Mouse (Mus musculus) kidney, embryonic 14.5 days (tissue): ENCODE data around the gene Lias. TPM values are rescaled to one million over a fixed set of nuclear protein-coding genes. Genes with fewer than 3 reads are reported as not detected.

Experiments
- ATAC-seq: fragments of 200-750 bp; cut with Nextera tagmentation; 2 replicates; pipeline ENCODE4 v1.8.0; 2017; ENCODE audit warnings: moderate number of reproducible peaks, mild to moderate bottlenecking, moderate TSS enrichment, moderate library complexity; ENCODE audit not compliant: low FRiP score, low TSS enrichment
- H3K27ac ChIP-seq: fragments of 300-500 bp; sonication (generic); 2 replicates; pipeline ENCODE4 v1.5.1; 2014; ENCODE audit warnings: low read depth, mild to moderate bottlenecking, low read length, moderate library complexity, mixed read lengths
- H3K27me3 ChIP-seq: fragments of 300-500 bp; sonication (generic); 2 replicates; pipeline ENCODE4 v1.6.1; 2014; ENCODE audit warnings: mild to moderate bottlenecking, low read length; ENCODE audit not compliant: control insufficient read depth, insufficient read depth
- H3K36me3 ChIP-seq: fragments of 300-500 bp; sonication (generic); 2 replicates; pipeline ENCODE4 v1.6.1; 2014; ENCODE audit warnings: low read length, mixed read lengths; ENCODE audit not compliant: control insufficient read depth, insufficient read depth
- H3K4me1 ChIP-seq: fragments of 300-500 bp; sonication (generic); 2 replicates; pipeline ENCODE4 v1.6.1; 2014; ENCODE audit warnings: low read length, mixed read lengths; ENCODE audit not compliant: control insufficient read depth, insufficient read depth
- H3K4me2 ChIP-seq: fragments of 300-500 bp; sonication (generic); replicated peaks from 2 replicates; pipeline ENCODE4 v1.6.1; 2014; ENCODE audit warnings: low read depth, mild to moderate bottlenecking, low read length
- H3K4me3 ChIP-seq: fragments of 300-500 bp; sonication (generic); 2 replicates; pipeline ENCODE4 v1.5.1; 2014; ENCODE audit warnings: mild to moderate bottlenecking, low read length
- H3K9ac ChIP-seq: fragments of 300-500 bp; sonication (generic); 2 replicates; pipeline ENCODE4 v1.6.1; 2014; ENCODE audit warnings: low read depth, mild to moderate bottlenecking, low read length, moderate library complexity
- H3K9me3 ChIP-seq: fragments of 300-500 bp; sonication (generic); 2 replicates; pipeline ENCODE4 v1.6.1; 2016; ENCODE audit warnings: low read length; ENCODE audit not compliant: control insufficient read depth
- WGBS: fragments of 180-500 bp; shearing (Covaris S2); extraction: QIAGEN DNeasy Blood & Tissue Kit; methylation state at CpG from one replicate; pipeline ENCODE4 v1.1.7; 2014; 5-methylcytosine and 5-hydroxymethylcytosine counted together
- polyA plus RNA-seq: library from polyadenylated mRNA; unstranded; fragments of >200 nt; fragmentation: Nextera tagmentation; extraction: Ambion mirVana; gene quantifications from 2 replicates; pipeline ENCODE4 v1.2.1, GENCODE M21; 2014

Gene Lias
- polyA plus RNA-seq, 1 experiment from 2014 or later = 66.5 TPM

DNA sequence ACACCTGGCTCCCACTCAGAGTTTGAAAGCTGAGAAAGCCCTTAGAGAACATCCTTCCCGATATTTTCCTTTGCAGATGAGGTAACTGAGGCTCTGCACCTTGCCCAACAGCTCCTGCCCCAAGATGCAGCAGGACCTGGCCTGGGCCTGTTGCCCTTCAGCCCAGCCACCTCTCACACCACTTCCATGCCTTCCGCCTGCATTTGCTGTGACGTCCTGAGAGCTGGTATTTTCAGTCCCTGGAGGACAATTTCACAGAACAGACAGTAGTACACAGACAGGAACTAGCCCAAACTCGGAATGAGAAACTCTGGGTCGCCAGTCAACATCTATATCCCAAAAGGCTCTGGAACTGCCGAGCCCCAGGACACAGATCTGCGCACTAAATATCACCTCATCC is 16.6 kb upstream of the Lias start:
- Histone ChIP-seq H3K4me2 (no peak overlapping the region), H3K4me3 (no peak overlapping the region), H3K27ac (no peak overlapping the region), H3K27me3 (no peaks in the 10 kb centered on the region), H3K9ac (no peak overlapping the region), H3K9me3 (no peaks in the 10 kb centered on the region), H3K36me3 (no peaks in the 10 kb centered on the region), H3K4me1 (no peaks in the 10 kb centered on the region)
- no peak for ATAC-seq
- WGBS = 79% methylated on average over 7 of the region's 7 CpGs

DNA sequence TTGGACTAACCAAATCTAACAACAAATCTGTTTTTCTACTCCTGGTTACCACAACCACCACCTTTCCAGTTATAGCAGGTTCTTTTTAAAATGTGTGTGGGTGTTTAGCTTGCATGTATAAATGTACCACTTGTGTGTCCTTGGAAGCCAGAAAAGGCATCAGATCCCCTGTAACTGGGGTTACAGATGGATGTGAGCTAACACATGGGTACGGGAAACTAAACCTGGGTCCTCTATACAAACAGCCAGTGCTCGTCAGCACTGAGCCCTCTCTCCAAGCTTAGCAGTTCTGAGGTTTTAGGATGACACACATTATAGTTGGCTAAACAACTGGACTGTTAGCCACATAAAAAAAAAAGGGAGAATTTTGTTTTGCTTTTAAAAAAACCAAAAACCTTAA is 5.6 kb upstream of the Lias start:
- Histone ChIP-seq H3K36me3 (peaks cover 33% of the 10 kb centered on the region), H3K4me3 (no peak overlapping the region), H3K27ac (no peak overlapping the region), H3K27me3 (no peaks in the 10 kb centered on the region), H3K9ac (no peak overlapping the region), H3K4me1 (peaks cover 8% of the 10 kb centered on the region; the same call in 1 of the 2 replicates), H3K9me3 (no peaks in the 10 kb centered on the region), H3K4me2 (no peak overlapping the region)
- WGBS = 75% methylated on average over 2 of the region's 2 CpGs
- ATAC-seq = no peak

DNA sequence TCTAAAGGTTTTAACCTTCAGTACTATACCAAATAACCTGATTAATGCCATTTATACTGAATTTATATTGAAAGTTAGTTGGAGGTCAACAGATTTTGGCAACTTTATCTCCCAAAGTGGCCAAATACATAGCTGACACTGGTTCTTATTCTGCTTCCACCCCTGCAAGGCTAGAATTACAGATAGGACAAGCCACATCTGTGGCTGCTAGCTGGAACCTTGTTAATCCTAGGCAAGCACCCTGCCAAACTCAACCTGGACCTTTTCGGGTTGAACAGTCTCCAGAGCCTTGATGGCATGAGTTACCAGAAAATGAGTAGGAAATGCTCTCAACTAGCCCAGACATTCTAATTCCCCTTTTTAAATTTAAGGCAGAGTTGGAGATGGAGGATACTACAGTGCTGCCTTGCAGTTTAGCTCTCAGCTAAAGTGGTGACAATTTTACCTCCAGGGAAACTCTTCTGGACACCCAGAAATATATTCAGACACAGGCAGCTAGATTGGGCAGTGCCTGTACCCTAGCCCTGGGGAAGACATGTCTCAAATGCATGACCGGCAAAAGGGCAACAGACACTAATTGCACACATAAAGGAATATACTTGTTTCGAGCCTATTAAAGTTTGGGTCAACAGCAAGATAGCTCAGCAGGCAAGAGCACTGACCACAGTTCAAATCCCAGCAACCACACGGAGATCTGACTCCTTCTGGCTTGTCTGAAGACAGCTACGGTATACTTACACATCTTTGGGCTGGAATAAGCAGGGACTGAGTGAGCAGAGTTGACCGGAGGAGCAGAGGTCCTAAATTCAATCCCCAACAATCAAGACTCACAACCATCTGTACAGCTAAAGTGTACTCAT is 4.1 kb upstream of the Lias start:
- Histone ChIP-seq H3K4me2 (no peak overlapping the region), H3K36me3 (peaks cover 33% of the 10 kb centered on the region), H3K27ac (no peak overlapping the region), H3K27me3 (no peaks in the 10 kb centered on the region), H3K9ac (no peak overlapping the region), H3K4me3 (no peak overlapping the region), H3K4me1 (peaks cover 8% of the 10 kb centered on the region; the same call in 1 of the 2 replicates), H3K9me3 (no peaks in the 10 kb centered on the region)
- no peak for ATAC-seq
- 86% methylated on average over 6 of the region's 6 CpGs for WGBS

DNA sequence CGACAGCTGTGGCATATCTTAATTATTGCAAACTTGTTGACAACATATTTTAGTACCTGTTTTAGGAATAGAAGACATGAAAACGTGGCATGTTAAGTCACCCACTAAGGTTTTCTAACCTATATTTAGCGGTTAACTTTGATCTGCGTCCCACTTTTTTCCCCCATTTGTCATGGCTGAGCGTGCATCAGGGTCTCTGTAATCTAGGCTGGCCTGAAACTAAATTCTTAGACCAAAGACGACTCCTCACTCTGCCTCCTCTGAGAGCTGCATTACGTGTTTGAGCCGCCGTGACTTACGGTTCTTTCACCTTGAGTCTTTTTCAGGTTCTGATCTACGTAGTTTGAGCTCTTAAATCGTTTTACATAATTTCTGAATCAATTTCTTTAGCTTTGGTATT is 456 bp downstream of the Lias start:
- Histone ChIP-seq H3K9me3 (no peaks in the 10 kb centered on the region), H3K27me3 (no peaks in the 10 kb centered on the region), H3K36me3 (peaks cover 50% of the 10 kb centered on the region), H3K4me3 (peak overlapping the region; percentile 71), H3K4me2 (peak overlapping the region; percentile 57), H3K27ac (0 out of 2 replicates have a peak overlapping the region, but pooled peaks have one; percentile 10), H3K4me1 (peaks cover 8% of the 10 kb centered on the region; the same call in 1 of the 2 replicates), H3K9ac (peak overlapping the region; percentile 60)
- 2% methylated on average over 12 of the region's 12 CpGs for WGBS
- ATAC-seq = peak; percentile 45; the same call in 1 of the 2 replicates

DNA sequence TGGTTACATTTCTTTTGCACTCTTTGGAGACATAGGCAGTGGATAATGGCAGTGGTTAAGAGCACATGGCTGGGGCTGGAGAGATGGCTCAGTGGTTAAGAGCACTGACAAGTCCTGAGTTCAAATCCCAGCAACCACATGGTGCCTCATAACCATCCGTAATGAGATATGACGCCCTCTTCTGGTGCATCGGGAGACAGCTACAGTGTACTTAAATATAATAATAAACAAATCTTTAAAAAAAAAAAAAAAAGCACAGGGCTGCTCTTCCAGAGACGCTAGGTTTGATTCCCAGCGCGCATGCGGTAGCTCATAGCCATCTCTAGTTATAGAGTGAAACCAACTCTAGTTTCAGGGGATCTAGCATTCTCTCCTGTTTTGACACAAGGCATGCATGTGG is 3.1 kb downstream of the Lias start:
- Histone ChIP-seq H3K27me3 (no peaks in the 10 kb centered on the region), H3K4me2 (no peak overlapping the region), H3K9me3 (no peaks in the 10 kb centered on the region), H3K36me3 (peaks cover 43% of the 10 kb centered on the region), H3K4me1 (peaks cover 8% of the 10 kb centered on the region; the same call in 1 of the 2 replicates), H3K4me3 (no peak overlapping the region), H3K9ac (no peak overlapping the region), H3K27ac (no peak overlapping the region)
- no peak for ATAC-seq
- WGBS = 94% methylated on average over 7 of the region's 7 CpGs

DNA sequence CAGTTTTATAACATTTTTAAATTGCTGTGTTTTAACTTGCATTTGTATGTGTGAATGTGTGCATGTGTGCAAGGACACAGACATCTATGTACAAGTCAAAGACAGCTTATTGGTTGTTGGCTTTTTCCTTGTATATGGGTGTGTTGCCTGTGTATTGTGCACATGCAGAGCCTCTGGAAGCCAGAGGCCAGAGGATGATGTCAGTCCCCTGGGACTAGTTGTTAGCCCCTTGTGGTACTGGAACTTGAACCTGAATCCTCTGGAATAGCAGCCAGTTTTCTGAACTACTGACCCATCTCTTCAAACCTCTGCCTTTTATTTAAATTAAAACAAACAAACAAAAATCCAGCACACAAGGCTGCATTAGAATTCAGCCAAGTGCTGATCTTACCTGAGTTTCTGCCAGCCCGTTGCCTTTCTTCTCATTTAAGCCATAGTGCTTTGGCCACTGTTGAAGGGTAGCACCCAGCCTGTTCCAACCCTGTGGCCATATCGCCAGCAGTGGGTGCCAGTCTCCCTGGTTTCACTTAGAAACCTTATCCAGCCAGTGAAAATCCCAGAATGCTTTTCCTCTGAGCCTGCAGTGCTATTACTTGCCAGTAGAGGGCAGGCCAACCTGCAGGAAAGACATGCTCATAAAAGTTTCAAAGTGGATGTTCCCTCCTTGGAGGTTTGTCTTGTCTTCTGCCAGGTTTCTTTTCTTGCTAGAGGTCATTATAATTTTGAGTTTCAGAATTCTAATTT is 10.1 kb downstream of the Lias start:
- no peak overlapping the region for H3K4me3 ChIP-seq
- 0 out of 2 replicates have a peak, but pooled peaks have one; percentile 66 for ATAC-seq
- WGBS = 35% methylated on average over 2 of the region's 2 CpGs

DNA sequence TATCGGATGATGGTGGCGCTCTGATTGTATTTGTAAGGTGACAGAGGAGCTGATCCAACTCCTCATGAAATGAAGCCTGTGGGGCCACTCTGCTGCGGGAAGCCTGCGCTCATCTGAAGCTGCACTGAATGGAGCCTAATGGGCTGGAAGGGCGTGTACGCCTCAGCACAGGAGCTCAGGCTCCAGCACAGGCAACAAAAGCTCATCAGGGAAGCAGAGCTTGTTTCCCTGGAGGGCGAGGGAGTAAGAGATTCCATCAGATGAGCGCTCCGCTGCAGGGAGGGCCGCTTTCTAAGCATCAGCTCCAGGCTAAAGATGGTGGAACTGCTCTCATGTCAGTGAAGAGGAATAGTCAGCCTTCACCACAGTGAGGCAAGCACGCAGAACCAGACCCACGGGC is 16.7 kb downstream of the Lias start:
- Histone ChIP-seq H3K27me3 (no peaks in the 10 kb centered on the region), H3K4me2 (no peak overlapping the region), H3K36me3 (peaks cover 43% of the 10 kb centered on the region), H3K4me1 (no peaks in the 10 kb centered on the region), H3K9me3 (no peaks in the 10 kb centered on the region), H3K4me3 (no peak overlapping the region), H3K27ac (no peak overlapping the region), H3K9ac (no peak overlapping the region)
- no peak for ATAC-seq
- WGBS = 63% methylated on average over 12 of the region's 12 CpGs

More for the DNA sequence above, 10.1 kb downstream of the Lias start:
- Histone ChIP-seq H3K9ac (no peak overlapping the region), H3K9me3 (no peaks in the 10 kb centered on the region), H3K4me1 (no peaks in the 10 kb centered on the region), H3K27ac (no peak overlapping the region), H3K27me3 (no peaks in the 10 kb centered on the region), H3K36me3 (peaks cover 67% of the 10 kb centered on the region), H3K4me2 (no peak overlapping the region)

DNA sequence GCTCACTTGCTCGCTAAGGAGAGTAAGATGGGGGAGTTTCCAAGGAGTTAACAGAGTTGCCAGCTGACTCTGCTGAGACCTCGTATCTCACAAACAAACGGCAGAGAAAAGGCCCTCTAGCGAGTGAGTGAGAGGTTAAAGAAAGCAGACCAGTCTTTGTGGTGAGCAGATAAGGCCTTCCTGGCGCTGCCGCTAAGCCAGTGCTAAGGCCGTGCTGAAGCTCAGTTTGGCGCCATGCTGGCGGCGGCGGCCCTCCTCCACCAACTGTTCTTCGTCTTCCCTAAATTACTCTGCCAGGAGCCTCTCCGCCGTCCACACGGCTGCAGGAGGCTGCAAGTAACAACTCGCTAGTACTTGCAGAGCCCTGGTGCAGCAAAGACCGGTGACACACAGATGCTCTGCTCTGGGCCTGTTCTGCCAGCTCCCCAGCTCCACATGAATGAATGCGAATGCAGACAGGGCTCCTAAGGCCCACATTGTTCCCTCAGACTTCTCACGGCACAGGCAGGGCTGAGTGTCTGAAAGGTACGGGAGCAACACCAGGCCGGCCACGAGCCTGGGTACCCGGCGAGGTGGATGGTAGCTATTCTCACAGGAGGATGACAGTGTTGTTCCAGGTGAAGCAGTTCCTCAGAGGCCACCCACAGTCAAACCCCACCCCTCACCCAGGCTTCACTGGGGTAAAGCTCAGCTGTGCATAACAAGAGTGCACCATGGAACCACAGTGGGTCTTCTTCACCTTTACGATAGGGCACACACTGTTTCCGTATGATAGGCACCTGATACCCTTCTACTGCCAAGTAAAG is 24.6 kb downstream of the Lias start:
- peak overlapping the region; percentile 3 for H3K4me2 ChIP-seq
- H3K9me3 ChIP-seq = no peaks in the 10 kb centered on the region
- H3K27ac ChIP-seq = peak overlapping the region; percentile 86
- peaks cover 7% of the 10 kb centered on the region; the same call in 1 of the 2 replicates for H3K4me1 ChIP-seq
- H3K27me3 ChIP-seq = no peaks in the 10 kb centered on the region
- peaks cover 29% of the 10 kb centered on the region; the same call in 1 of the 2 replicates for H3K36me3 ChIP-seq
- 21% methylated on average over 26 of the region's 26 CpGs for WGBS
- peak; percentile 76 for ATAC-seq
- no peak overlapping the region for H3K4me3 ChIP-seq
- H3K9ac ChIP-seq = peak overlapping the region; percentile 52; the same call in 1 of the 2 replicates
